Mouse (Mus musculus): ENCODE measurements around the gene Neto2.

DNA sequence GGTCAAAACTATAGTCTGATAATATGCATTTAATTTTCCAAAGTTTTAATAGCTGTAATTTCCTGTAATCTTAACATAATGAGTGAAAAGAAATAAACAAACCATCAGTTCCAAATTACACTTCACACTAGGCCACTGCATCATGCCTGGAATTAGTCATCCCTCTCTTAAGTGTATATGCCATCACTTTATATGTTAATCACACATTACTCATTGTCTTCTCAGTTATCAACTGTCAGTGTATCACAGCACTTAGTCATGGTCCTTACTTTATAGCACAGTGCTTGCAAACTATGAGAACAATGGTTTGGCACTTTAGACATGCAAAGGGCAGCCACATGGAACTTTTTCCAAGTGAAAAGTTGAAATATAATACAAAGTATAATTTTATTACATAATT, 52.2 kb downstream of the Neto2 start:
- TF ChIP-seq MYOD1 (IDR thresholded peaks at IDR 0.05; ENCODE audit: control insufficient read depth, insufficient read length, low read depth) = peak; percentile 16
- TF ChIP-seq CTCF (IDR thresholded peaks at IDR 0.05; ENCODE audit: control insufficient read depth, insufficient read depth, insufficient read length) = no peak
- no peak for TF ChIP-seq USF1 (IDR thresholded peaks at IDR 0.05; ENCODE audit: low read depth)
- TF ChIP-seq MYOG (IDR thresholded peaks at IDR 0.05; ENCODE audit: control insufficient read depth, extremely low read depth, insufficient read length) = no peak
- no peak for TF ChIP-seq MAX (IDR thresholded peaks at IDR 0.05)
